Mouse (Mus musculus): ENCODE results near the gene Cntnap3. TPM values are rescaled to one million over a fixed set of nuclear protein-coding genes. Genes with fewer than 3 reads are reported as not detected.

Cntnap3 gene
- total and polyA plus RNA-seq, 3 experiments, result not detected

- no peaks in the 10 kb centered on the region; a peak in 1 of 4 replicates for H3K36me3 ChIP-seq (ENCODE audit: control insufficient read depth in 1 of 2, insufficient read depth in 2 of 2, low read length in 2 of 2)
These were observed 171.5 kb downstream of the Cntnap3 start for GRCm38 (mm10) chr13:64732244-64732643.

DNA sequence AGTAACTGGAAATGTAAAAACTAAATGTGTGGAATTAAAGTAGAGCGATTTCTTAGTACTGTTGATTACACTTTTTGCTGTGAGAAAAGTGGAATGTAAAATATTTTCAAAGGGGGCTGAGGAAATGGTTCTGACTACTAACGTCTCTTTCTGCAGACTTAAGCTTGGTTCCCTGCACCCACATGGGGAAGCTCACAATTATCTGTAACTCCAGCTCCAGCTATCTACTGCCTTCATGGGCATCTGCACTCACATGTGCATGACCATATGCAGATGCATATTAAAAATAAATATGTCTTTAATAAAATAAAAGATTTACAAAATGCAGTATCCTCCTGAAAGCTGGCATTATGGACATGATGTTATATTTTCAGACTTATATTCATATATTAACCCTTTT lies 187.0 kb downstream of the Cntnap3 start:
- H3K27ac ChIP-seq (ENCODE audit: control insufficient read depth, low read depth, low read length), result no peak overlapping the region
- TF ChIP-seq ELF1 (IDR thresholded peaks at IDR 0.05; ENCODE audit: low read depth, low read length) (no peak), POLR2A (IDR thresholded peaks at IDR 0.05; ENCODE audit: control insufficient read depth in 1 of 2, insufficient read depth in 1 of 2, low read depth in 1 of 2, low read length in 2 of 2, poor library complexity in 1 of 2) (no peak), CTCF (IDR thresholded peaks at IDR 0.05 in 2 of 3, conservative IDR thresholded peaks at IDR 0.05 in 1 of 3; ENCODE audit: control insufficient read depth in 1 of 3, insufficient read depth in 1 of 3, low read depth in 2 of 3, low read length in 3 of 3, poor library complexity in 1 of 3, severe bottlenecking in 1 of 3) (no peak), ZC3H11A (IDR thresholded peaks at IDR 0.05; ENCODE audit: low read depth, low read length) (no peak), UBTF (IDR thresholded peaks at IDR 0.05; ENCODE audit: borderline replicate concordance, insufficient read depth, low read depth, low read length) (peak; percentile 86; the same call in 1 of the 2 replicates), CHD2 (IDR thresholded peaks at IDR 0.05; ENCODE audit: low read length) (no peak), TCF12 (IDR thresholded peaks at IDR 0.05; ENCODE audit: low read depth, low read length) (peak; percentile 78; the same call in 1 of the 2 replicates), SMC3 (IDR thresholded peaks at IDR 0.05; ENCODE audit: low read depth, low read length) (no peak), TBP (IDR thresholded peaks at IDR 0.05; ENCODE audit: low read depth, low read length) (peak; percentile 96), EP300 (IDR thresholded peaks at IDR 0.05; ENCODE audit: low read depth in 1 of 2, low read length in 2 of 2) (peak; percentile 38 to 65; a peak in 3 of 4 replicates), GATA1 (IDR thresholded peaks at IDR 0.05; ENCODE audit: low read depth, low read length) (peak; percentile 60), NRF1 (IDR thresholded peaks at IDR 0.05; ENCODE audit: insufficient read depth, low read depth, low read length, poor library complexity, severe bottlenecking) (no peak)
- no peaks in the 10 kb centered on the region for H3K9me3 ChIP-seq (replicated peaks; ENCODE audit: insufficient read depth, low read length)
- DNase-seq (ENCODE audit: low read depth, low spot score), result peak; percentile 69
- H3K4me1 ChIP-seq (ENCODE audit: control insufficient read depth in 1 of 2, insufficient read depth in 2 of 2, low read length in 2 of 2), result no peaks in the 10 kb centered on the region; a peak in 2 of 4 replicates
- H3K4me3 ChIP-seq (ENCODE audit: control insufficient read depth in 1 of 2, insufficient read depth in 1 of 2, low read depth in 2 of 2, low read length in 2 of 2), result no peak overlapping the region
- H3K79me2 ChIP-seq (ENCODE audit: control insufficient read depth, insufficient read depth, low read length, poor library complexity), result no peaks in the 10 kb centered on the region
- no peaks in the 10 kb centered on the region for H3K27me3 ChIP-seq (ENCODE audit: control insufficient read depth in 1 of 2, insufficient read depth in 2 of 2, low read length in 2 of 2)
- H3K36me3 ChIP-seq (ENCODE audit: control insufficient read depth in 1 of 2, insufficient read depth in 2 of 2, low read length in 2 of 2), result peaks cover 0 to 3% of the 10 kb centered on the region in 2 experiments; a peak in 1 of 4 replicates
- no peak overlapping the region for H3K9ac ChIP-seq (ENCODE audit: control insufficient read depth, low read depth, low read length, poor library complexity, severe bottlenecking)

More at GRCm38 (mm10) chr13:64732244-64732643, 171.5 kb downstream of the Cntnap3 start:
- Histone ChIP-seq H3K27ac (ENCODE audit: control insufficient read depth, low read depth, low read length) (no peak overlapping the region), H3K9ac (ENCODE audit: control insufficient read depth, low read depth, low read length, poor library complexity, severe bottlenecking) (no peak overlapping the region), H3K4me1 (ENCODE audit: control insufficient read depth in 1 of 2, insufficient read depth in 2 of 2, low read length in 2 of 2) (no peaks in the 10 kb centered on the region), H3K9me3 (replicated peaks; ENCODE audit: insufficient read depth, low read length) (no peaks in the 10 kb centered on the region), H3K79me2 (ENCODE audit: control insufficient read depth, insufficient read depth, low read length, poor library complexity) (no peaks in the 10 kb centered on the region), H3K4me3 (ENCODE audit: control insufficient read depth in 1 of 2, insufficient read depth in 1 of 2, low read depth in 2 of 2, low read length in 2 of 2) (no peak overlapping the region), H3K27me3 (ENCODE audit: control insufficient read depth in 1 of 2, insufficient read depth in 2 of 2, low read length in 2 of 2) (no peaks in the 10 kb centered on the region)
- TF ChIP-seq TBP (IDR thresholded peaks at IDR 0.05; ENCODE audit: low read depth, low read length), result no peak
- TF ChIP-seq SMC3 (IDR thresholded peaks at IDR 0.05; ENCODE audit: low read depth, low read length), result no peak
- TF ChIP-seq CHD2 (IDR thresholded peaks at IDR 0.05; ENCODE audit: low read length), result no peak
- TF ChIP-seq UBTF (IDR thresholded peaks at IDR 0.05; ENCODE audit: borderline replicate concordance, insufficient read depth, low read depth, low read length), result no peak
- peak; percentile 75 for TF ChIP-seq GATA1 (IDR thresholded peaks at IDR 0.05; ENCODE audit: low read depth, low read length)
- no peak for TF ChIP-seq CTCF (IDR thresholded peaks at IDR 0.05 in 2 of 3, conservative IDR thresholded peaks at IDR 0.05 in 1 of 3; ENCODE audit: control insufficient read depth in 1 of 3, insufficient read depth in 1 of 3, low read depth in 2 of 3, low read length in 3 of 3, poor library complexity in 1 of 3, severe bottlenecking in 1 of 3)
- no peak for TF ChIP-seq POLR2AphosphoS5 (IDR thresholded peaks at IDR 0.05; ENCODE audit: borderline replicate concordance, low read depth, low read length)
- 0 out of 2 replicates have a peak, but pooled peaks have one; percentile 43 for TF ChIP-seq ETS1 (IDR thresholded peaks at IDR 0.05; ENCODE audit: low read depth, low read length)
- TF ChIP-seq EP300 (IDR thresholded peaks at IDR 0.05; ENCODE audit: low read depth in 1 of 2, low read length in 2 of 2), result peak in 1 of 2 experiments; percentile 61; a peak in 2 of 4 replicates
- peak; percentile 80; the same call in 1 of the 2 replicates for TF ChIP-seq TCF12 (IDR thresholded peaks at IDR 0.05; ENCODE audit: low read depth, low read length)
- no peak for TF ChIP-seq GABPA (IDR thresholded peaks at IDR 0.05; ENCODE audit: low read depth, low read length)
- TF ChIP-seq NRF1 (IDR thresholded peaks at IDR 0.05; ENCODE audit: insufficient read depth, low read depth, low read length, poor library complexity, severe bottlenecking), result no peak
- TF ChIP-seq MXI1 (IDR thresholded peaks at IDR 0.05; ENCODE audit: low read depth, low read length), result no peak
- no peak for TF ChIP-seq MAZ (IDR thresholded peaks at IDR 0.05; ENCODE audit: low read depth, low read length)
- no peak for TF ChIP-seq MYC (IDR thresholded peaks at IDR 0.05; ENCODE audit: low read depth, low read length)
- no peak for TF ChIP-seq POLR2A (IDR thresholded peaks at IDR 0.05; ENCODE audit: control insufficient read depth in 1 of 2, insufficient read depth in 1 of 2, low read depth in 1 of 2, low read length in 2 of 2, poor library complexity in 1 of 2)
- TF ChIP-seq ZC3H11A (IDR thresholded peaks at IDR 0.05; ENCODE audit: low read depth, low read length), result no peak
- no peak for TF ChIP-seq RCOR1 (IDR thresholded peaks at IDR 0.05; ENCODE audit: low read depth, low read length)
- no peak for TF ChIP-seq SIN3A (IDR thresholded peaks at IDR 0.05; ENCODE audit: low read length)
- TF ChIP-seq BHLHE40 (IDR thresholded peaks at IDR 0.05; ENCODE audit: borderline replicate concordance, low read depth, low read length), result no peak
- TF ChIP-seq E2F4 (IDR thresholded peaks at IDR 0.05; ENCODE audit: borderline replicate concordance, low read depth, low read length), result no peak
- peak; percentile 7 for DNase-seq (ENCODE audit: low read depth, low spot score)

All from MEL (cell line).